Mouse (Mus musculus): Measurements from ENCODE around the gene Dcaf6. TPM values are rescaled to one million over a fixed set of nuclear protein-coding genes. Genes with fewer than 3 reads are reported as not detected.
A peak's percentile ranks its signal among the peaks of the same experiment; 100 is the strongest.

The Dcaf6 gene
- polyA plus RNA-seq, 1 experiment, result 10.4 TPM

GRCm38 (mm10) chr1:165327831-165328230, 132.4 kb downstream of the Dcaf6 start:
- no peaks in the 10 kb centered on the region; the same call in 1 of the 2 replicates for H3K4me1 ChIP-seq (ENCODE audit: control insufficient read depth, insufficient read depth, insufficient read length)
- H3K36me3 ChIP-seq (ENCODE audit: control insufficient read depth, insufficient read depth, low read length), result peaks cover 3% of the 10 kb centered on the region; the same call in 1 of the 2 replicates
- no peaks in the 10 kb centered on the region for H3K27me3 ChIP-seq (ENCODE audit: control insufficient read depth, insufficient read depth, low read length)
- no peak overlapping the region for H3K4me3 ChIP-seq (ENCODE audit: extremely low read depth, insufficient read depth, insufficient read length)
- no peak for DNase-seq (ENCODE audit: low read depth in 1 of 2, low spot score in 2 of 2)
- no peak for TF ChIP-seq CTCF (IDR thresholded peaks at IDR 0.05; ENCODE audit: extremely low read depth, insufficient read depth, insufficient read length, insufficient replicate concordance)
- no peak for TF ChIP-seq POLR2A (IDR thresholded peaks at IDR 0.05; ENCODE audit: low read depth, low read length)
- 95% methylated on average over 5 of the region's 5 CpGs for WGBS
- H3K27ac ChIP-seq (ENCODE audit: insufficient read depth, low read length), result no peak overlapping the region

- Histone ChIP-seq H3K4me3 (ENCODE audit: extremely low read depth, insufficient read depth, insufficient read length) (no peak overlapping the region), H3K4me1 (ENCODE audit: control insufficient read depth, insufficient read depth, insufficient read length) (no peaks in the 10 kb centered on the region; the same call in 1 of the 2 replicates), H3K27ac (ENCODE audit: insufficient read depth, low read length) (no peak overlapping the region), H3K36me3 (ENCODE audit: control insufficient read depth, insufficient read depth, low read length) (peaks cover 3% of the 10 kb centered on the region; the same call in 1 of the 2 replicates), H3K27me3 (ENCODE audit: control insufficient read depth, insufficient read depth, low read length) (no peaks in the 10 kb centered on the region)
- WGBS, result 88% methylated on average over 2 of the region's 2 CpGs
- no peak for DNase-seq (ENCODE audit: low read depth in 1 of 2, low spot score in 2 of 2)
- no peak for TF ChIP-seq POLR2A (IDR thresholded peaks at IDR 0.05; ENCODE audit: low read depth, low read length)
- TF ChIP-seq CTCF (IDR thresholded peaks at IDR 0.05; ENCODE audit: extremely low read depth, insufficient read depth, insufficient read length, insufficient replicate concordance), result no peak
These were observed 132.9 kb downstream of the Dcaf6 start for GRCm38 (mm10) chr1:165327370-165327769.

DNA sequence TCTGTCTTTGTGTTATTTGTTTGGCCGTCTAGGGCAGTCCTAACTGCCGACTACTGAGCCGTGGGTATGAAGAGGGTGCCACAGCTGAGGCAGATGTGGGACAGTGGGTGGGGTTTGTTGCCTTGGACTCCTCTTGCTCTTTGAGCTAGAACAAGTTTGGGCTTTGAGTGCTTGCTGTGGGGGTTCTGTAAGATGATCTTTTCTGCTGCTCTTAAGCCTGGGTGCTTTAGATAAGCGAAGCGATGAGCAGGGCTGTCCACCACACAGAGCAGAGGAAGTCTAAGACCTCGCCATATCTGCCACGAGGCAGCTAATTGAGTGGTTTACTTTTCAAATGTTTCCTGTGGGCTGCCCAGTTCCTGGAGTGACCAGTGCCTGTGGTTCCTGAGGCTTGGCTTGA, 137.3 kb downstream of the Dcaf6 start:
- H3K27ac ChIP-seq (ENCODE audit: insufficient read depth, low read length), result no peak overlapping the region
- 33% methylated on average over 7 of the region's 7 CpGs for WGBS
- no peaks in the 10 kb centered on the region for H3K36me3 ChIP-seq (ENCODE audit: control insufficient read depth, insufficient read depth, low read length)
- no peaks in the 10 kb centered on the region; the same call in 1 of the 2 replicates for H3K4me1 ChIP-seq (ENCODE audit: control insufficient read depth, insufficient read depth, insufficient read length)
- no peak overlapping the region for H3K4me3 ChIP-seq (ENCODE audit: extremely low read depth, insufficient read depth, insufficient read length)
- no peak for TF ChIP-seq POLR2A (IDR thresholded peaks at IDR 0.05; ENCODE audit: low read depth, low read length)
- TF ChIP-seq CTCF (IDR thresholded peaks at IDR 0.05; ENCODE audit: extremely low read depth, insufficient read depth, insufficient read length, insufficient replicate concordance), result no peak
- no peak for DNase-seq (ENCODE audit: low read depth in 1 of 2, low spot score in 2 of 2)
- H3K27me3 ChIP-seq (ENCODE audit: control insufficient read depth, insufficient read depth, low read length), result no peaks in the 10 kb centered on the region

DNA sequence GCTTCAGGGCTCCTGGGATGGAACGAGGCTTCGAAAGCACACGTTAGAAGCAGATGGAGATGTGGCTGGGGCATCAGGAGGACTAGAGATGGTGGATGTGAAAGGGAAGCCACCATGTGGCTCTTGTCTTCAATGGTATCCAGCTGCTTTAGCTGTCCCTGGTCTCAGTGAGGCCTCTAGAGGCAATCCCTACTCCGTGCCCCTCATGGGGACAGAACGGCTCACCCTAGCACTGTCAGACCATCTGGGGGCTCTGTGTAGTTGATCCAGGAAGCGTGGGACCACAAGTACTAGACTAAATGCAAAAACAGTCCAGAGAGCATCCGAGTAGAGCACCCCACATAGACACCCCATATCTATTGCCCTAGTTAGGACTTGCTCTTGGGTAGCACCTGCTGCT, 138.4 kb downstream of the Dcaf6 start:
- WGBS, result 72% methylated on average over 7 of the region's 7 CpGs
- DNase-seq (ENCODE audit: low read depth in 1 of 2, low spot score in 2 of 2), result no peak
- no peaks in the 10 kb centered on the region; the same call in 1 of the 2 replicates for H3K4me1 ChIP-seq (ENCODE audit: control insufficient read depth, insufficient read depth, insufficient read length)
- no peak overlapping the region for H3K27ac ChIP-seq (ENCODE audit: insufficient read depth, low read length)
- no peak overlapping the region for H3K4me3 ChIP-seq (ENCODE audit: extremely low read depth, insufficient read depth, insufficient read length)
- TF ChIP-seq CTCF (IDR thresholded peaks at IDR 0.05; ENCODE audit: extremely low read depth, insufficient read depth, insufficient read length, insufficient replicate concordance) (no peak), POLR2A (IDR thresholded peaks at IDR 0.05; ENCODE audit: low read depth, low read length) (no peak)
- no peaks in the 10 kb centered on the region for H3K27me3 ChIP-seq (ENCODE audit: control insufficient read depth, insufficient read depth, low read length)
- H3K36me3 ChIP-seq (ENCODE audit: control insufficient read depth, insufficient read depth, low read length), result no peaks in the 10 kb centered on the region

DNA sequence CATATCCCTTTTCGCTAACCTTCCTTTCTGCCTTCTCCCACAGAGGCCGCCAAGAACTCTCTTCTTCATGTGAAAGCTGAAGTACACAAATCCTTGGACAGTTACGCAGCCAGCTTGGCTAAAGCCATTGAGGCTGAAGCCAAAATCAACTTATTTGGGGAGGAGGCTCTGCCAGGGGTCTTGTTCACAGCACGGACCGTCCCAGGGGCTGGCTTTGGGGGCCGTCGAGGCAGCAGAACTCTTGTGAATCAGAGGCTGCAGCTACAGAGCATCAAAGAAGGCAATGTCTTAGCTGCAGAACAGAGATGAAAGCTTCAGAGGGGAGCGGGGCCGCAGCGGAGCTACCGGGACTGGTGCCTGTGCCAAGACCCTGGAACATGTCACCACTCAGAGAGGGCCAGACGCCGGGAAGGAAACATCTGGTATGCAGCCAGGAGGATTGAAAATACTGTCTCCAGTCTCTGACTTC, 138.8 kb downstream of the Dcaf6 start:
- no peaks in the 10 kb centered on the region; the same call in 1 of the 2 replicates for H3K4me1 ChIP-seq (ENCODE audit: control insufficient read depth, insufficient read depth, insufficient read length)
- no peak for DNase-seq (ENCODE audit: low read depth in 1 of 2, low spot score in 2 of 2)
- H3K36me3 ChIP-seq (ENCODE audit: control insufficient read depth, insufficient read depth, low read length), result no peaks in the 10 kb centered on the region
- H3K27me3 ChIP-seq (ENCODE audit: control insufficient read depth, insufficient read depth, low read length), result no peaks in the 10 kb centered on the region
- TF ChIP-seq CTCF (IDR thresholded peaks at IDR 0.05; ENCODE audit: extremely low read depth, insufficient read depth, insufficient read length, insufficient replicate concordance) (no peak), POLR2A (IDR thresholded peaks at IDR 0.05; ENCODE audit: low read depth, low read length) (no peak)
- 95% methylated on average over 13 of the region's 13 CpGs for WGBS
- H3K4me3 ChIP-seq (ENCODE audit: extremely low read depth, insufficient read depth, insufficient read length), result no peak overlapping the region
- H3K27ac ChIP-seq (ENCODE audit: insufficient read depth, low read length), result no peak overlapping the region

DNA sequence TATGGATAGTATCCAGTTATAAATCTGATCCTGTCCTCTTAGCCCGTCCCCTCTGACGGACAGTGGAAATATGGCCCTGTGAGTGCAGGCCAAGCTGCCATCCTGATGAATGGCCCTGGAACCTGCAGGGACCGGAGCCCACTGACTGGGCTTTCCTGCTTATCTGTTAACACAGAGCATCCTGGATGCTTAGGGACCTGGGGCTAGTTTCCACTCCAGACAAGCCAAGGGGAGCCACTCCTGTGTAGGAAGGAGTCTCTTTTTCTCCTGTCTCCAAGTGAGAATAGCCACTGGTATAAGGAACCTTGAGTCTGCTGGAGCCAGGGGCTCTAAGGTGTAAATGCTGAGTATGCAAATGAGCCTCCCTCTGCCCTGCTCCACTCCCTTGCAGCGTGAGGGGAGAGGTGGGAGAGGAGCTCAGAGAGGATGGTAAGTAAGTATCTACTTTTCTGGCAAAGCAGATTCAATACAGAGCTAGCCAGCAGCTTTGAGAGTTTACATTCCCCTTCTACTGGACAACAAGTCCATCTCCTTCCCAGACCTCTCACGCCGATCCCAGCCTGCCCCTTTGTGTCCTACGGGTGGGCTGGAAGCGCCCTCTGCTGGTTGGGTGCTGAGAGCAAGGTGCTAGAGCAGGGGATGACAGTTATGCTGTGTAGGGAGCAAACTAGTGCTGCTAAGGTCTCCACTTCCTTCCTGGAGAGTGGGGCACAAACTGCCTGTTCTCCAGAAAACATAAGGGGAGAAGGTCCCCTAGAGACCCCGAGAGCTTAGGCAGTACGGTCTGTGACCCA, 139.9 kb downstream of the Dcaf6 start:
- Histone ChIP-seq H3K27ac (ENCODE audit: insufficient read depth, low read length) (no peak overlapping the region), H3K27me3 (ENCODE audit: control insufficient read depth, insufficient read depth, low read length) (no peaks in the 10 kb centered on the region), H3K4me3 (ENCODE audit: extremely low read depth, insufficient read depth, insufficient read length) (no peak overlapping the region), H3K4me1 (ENCODE audit: control insufficient read depth, insufficient read depth, insufficient read length) (no peaks in the 10 kb centered on the region; the same call in 1 of the 2 replicates), H3K36me3 (ENCODE audit: control insufficient read depth, insufficient read depth, low read length) (no peaks in the 10 kb centered on the region)
- 49% methylated on average over 10 of the region's 10 CpGs for WGBS
- TF ChIP-seq CTCF (IDR thresholded peaks at IDR 0.05; ENCODE audit: extremely low read depth, insufficient read depth, insufficient read length, insufficient replicate concordance), result peak; percentile 67; the same call in 1 of the 2 replicates
- no peak for TF ChIP-seq POLR2A (IDR thresholded peaks at IDR 0.05; ENCODE audit: low read depth, low read length)
- DNase-seq (ENCODE audit: low read depth in 1 of 2, low spot score in 2 of 2), result peak in 1 of 2 experiments; percentile 54

DNA sequence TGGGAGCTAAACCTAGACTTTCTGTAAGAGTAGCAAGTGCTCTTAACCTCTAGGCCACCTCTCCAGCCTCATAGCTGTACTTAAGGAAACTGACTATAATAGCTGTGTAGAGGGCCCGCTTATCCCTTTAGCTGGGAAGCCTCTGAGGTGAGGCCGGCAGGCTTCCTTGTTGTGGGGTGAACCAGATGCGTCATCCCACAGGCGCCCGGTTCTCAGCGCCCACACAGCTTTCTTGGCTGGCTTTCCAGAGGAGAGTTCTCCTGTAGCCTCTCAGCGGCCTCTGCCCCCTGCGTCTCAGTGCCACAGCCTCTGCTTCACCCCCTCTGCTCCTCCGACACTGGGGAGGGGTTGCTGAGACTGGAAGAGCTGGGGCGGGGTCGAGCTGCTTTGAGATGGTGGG, 143.9 kb downstream of the Dcaf6 start:
- WGBS, result 84% methylated on average over 11 of the region's 11 CpGs
- DNase-seq (ENCODE audit: low read depth in 1 of 2, low spot score in 2 of 2), result no peak
- H3K36me3 ChIP-seq (ENCODE audit: control insufficient read depth, insufficient read depth, low read length), result no peaks in the 10 kb centered on the region
- no peaks in the 10 kb centered on the region for H3K27me3 ChIP-seq (ENCODE audit: control insufficient read depth, insufficient read depth, low read length)
- no peaks in the 10 kb centered on the region for H3K4me1 ChIP-seq (ENCODE audit: control insufficient read depth, insufficient read depth, insufficient read length)
- TF ChIP-seq POLR2A (IDR thresholded peaks at IDR 0.05; ENCODE audit: low read depth, low read length), result no peak
- no peak for TF ChIP-seq CTCF (IDR thresholded peaks at IDR 0.05; ENCODE audit: extremely low read depth, insufficient read depth, insufficient read length, insufficient replicate concordance)
- no peak overlapping the region for H3K27ac ChIP-seq (ENCODE audit: insufficient read depth, low read length)
- H3K4me3 ChIP-seq (ENCODE audit: extremely low read depth, insufficient read depth, insufficient read length), result no peak overlapping the region

Data from spleen, adult 2 months (tissue).